8 mouse cellular contexts compared by ENCODE assay signal in the genomic region with DNA sequence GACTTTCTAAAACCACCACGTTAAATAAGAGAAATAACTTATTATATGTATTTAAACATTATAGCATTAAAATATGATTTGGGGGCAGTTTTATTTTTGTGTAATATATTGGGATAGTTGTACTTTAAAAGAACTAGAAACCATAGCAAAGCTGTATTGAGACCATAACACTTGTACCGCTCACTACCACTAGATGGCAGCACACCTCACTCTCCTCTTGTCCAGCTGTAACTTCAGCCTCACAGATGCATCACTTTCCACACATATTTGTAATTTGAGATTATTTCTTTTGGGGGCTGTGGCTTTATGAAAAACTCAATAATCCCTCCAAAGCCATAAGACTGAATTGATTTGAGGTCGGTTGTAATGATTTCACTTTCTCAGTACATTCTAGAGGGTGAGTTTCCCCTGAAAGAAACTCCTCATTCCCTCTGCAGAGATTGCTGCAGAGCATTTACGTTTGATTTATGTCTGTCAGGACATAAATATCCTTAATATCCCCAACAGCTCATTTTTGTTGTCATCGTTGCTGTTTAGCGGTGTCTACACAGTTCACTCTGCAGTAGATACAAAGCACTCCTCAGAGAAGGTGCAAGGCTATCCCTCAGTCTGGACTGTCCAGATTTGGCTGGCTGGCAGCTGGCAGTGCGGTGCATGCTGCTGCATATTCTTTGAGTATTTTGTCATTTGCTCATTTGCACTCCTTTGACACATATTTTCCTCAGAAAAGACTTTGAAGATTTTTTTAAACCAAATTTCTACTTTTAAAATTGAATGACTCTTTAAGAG.
DNase-seq lines count a peak whose midpoint lies in the region; ATAC-seq lines count a peak whose summit lies in the region.

No protein-coding gene starts in this region.

- H3K9ac ChIP-seq in heart, embryonic 11.5 days (ENCODE audit: low read depth, low read length) = no peak overlapping the region
- no peak overlapping the region for H3K9ac ChIP-seq in embryonic facial prominence, embryonic 11.5 days (replicated peaks; ENCODE audit: low read length)
- no peak overlapping the region for H3K9ac ChIP-seq in hindbrain, embryonic 11.5 days (ENCODE audit: low read depth, low read length)

- H3K4me1 ChIP-seq in heart, embryonic 11.5 days (ENCODE audit: control insufficient read depth, insufficient read depth, low read length) = no peaks in the 10 kb centered on the region
- no peaks in the 10 kb centered on the region for H3K4me1 ChIP-seq in embryonic facial prominence, embryonic 11.5 days (ENCODE audit: control insufficient read depth, insufficient read depth, low read length)
- H3K4me1 ChIP-seq in hindbrain, embryonic 11.5 days (replicated peaks; ENCODE audit: control insufficient read depth, insufficient read depth, low read length) = no peaks in the 10 kb centered on the region

- H3K27ac ChIP-seq in heart, embryonic 11.5 days (ENCODE audit: low read depth, low read length) = no peak overlapping the region
- no peak overlapping the region for H3K27ac ChIP-seq in embryonic facial prominence, embryonic 11.5 days (replicated peaks; ENCODE audit: low read depth, low read length)
- H3K27ac ChIP-seq in hindbrain, embryonic 11.5 days (ENCODE audit: low read depth, low read length) = no peak overlapping the region

- DNase-seq in heart, adult 18-20 months = peak; percentile 14 to 70
- peak; percentile 53 to 64 for DNase-seq in adrenal gland, postnatal 36 days
- DNase-seq in embryonic facial prominence, embryonic 11.5 days (ENCODE audit: low spot score) = peak; percentile 81
- peak; percentile 80 for DNase-seq in hindbrain, embryonic 11.5 days (ENCODE audit: low spot score)
- DNase-seq in layer of hippocampus, adult 8-10 months (ENCODE audit: low spot score in 2 of 2) = peak; percentile 15 to 77
- DNase-seq in lung, postnatal 10 days = peak; percentile 70
- peak; percentile 70 for DNase-seq in retina, postnatal 1 day

- H3K9me3 ChIP-seq in heart, embryonic 11.5 days (replicated peaks; ENCODE audit: control insufficient read depth, low read length) = no peaks in the 10 kb centered on the region
- H3K9me3 ChIP-seq in embryonic facial prominence, embryonic 11.5 days (replicated peaks; ENCODE audit: control insufficient read depth, low read length) = no peaks in the 10 kb centered on the region
- no peaks in the 10 kb centered on the region for H3K9me3 ChIP-seq in hindbrain, embryonic 11.5 days (ENCODE audit: control insufficient read depth, low read length)

- no peak overlapping the region for H3K4me3 ChIP-seq in heart, embryonic 11.5 days (ENCODE audit: low read depth, low read length)
- no peak overlapping the region for H3K4me3 ChIP-seq in embryonic facial prominence, embryonic 11.5 days (ENCODE audit: low read depth, low read length)
- H3K4me3 ChIP-seq in hindbrain, embryonic 11.5 days (ENCODE audit: low read depth, low read length) = no peak overlapping the region

- ATAC-seq in heart, embryonic 11.5 days (replicated peaks; ENCODE audit: insufficient number of reproducible peaks, low FRiP score, low TSS enrichment) = no peak
- no peak for ATAC-seq in embryonic facial prominence, embryonic 11.5 days (replicated peaks; ENCODE audit: insufficient number of reproducible peaks, low FRiP score, low TSS enrichment, low read depth)
- ATAC-seq in hindbrain, embryonic 11.5 days (ENCODE audit: low FRiP score) = peak; percentile 78

- no peaks in the 10 kb centered on the region for H3K36me3 ChIP-seq in heart, embryonic 11.5 days (ENCODE audit: control insufficient read depth, insufficient read depth, low read length)
- no peaks in the 10 kb centered on the region for H3K36me3 ChIP-seq in embryonic facial prominence, embryonic 11.5 days (replicated peaks; ENCODE audit: control insufficient read depth, insufficient read depth, low read depth, low read length)
- H3K36me3 ChIP-seq in hindbrain, embryonic 11.5 days (ENCODE audit: control insufficient read depth, insufficient read depth, low read length) = no peaks in the 10 kb centered on the region

- H3K4me2 ChIP-seq in heart, embryonic 11.5 days = no peak overlapping the region
- no peak overlapping the region for H3K4me2 ChIP-seq in embryonic facial prominence, embryonic 11.5 days (ENCODE audit: low read depth, low read length)
- no peak overlapping the region for H3K4me2 ChIP-seq in hindbrain, embryonic 11.5 days (replicated peaks; ENCODE audit: low read depth, low read length)

- H3K27me3 ChIP-seq in heart, embryonic 11.5 days (ENCODE audit: control insufficient read depth, insufficient read depth, low read length) = no peaks in the 10 kb centered on the region
- no peaks in the 10 kb centered on the region for H3K27me3 ChIP-seq in embryonic facial prominence, embryonic 11.5 days (ENCODE audit: control insufficient read depth, insufficient read depth, low read length)
- no peaks in the 10 kb centered on the region for H3K27me3 ChIP-seq in hindbrain, embryonic 11.5 days (ENCODE audit: control insufficient read depth, insufficient read depth, low read length)

- 36% methylated on average over 7 of the region's 7 CpGs for WGBS in heart, embryonic 11.5 days (ENCODE audit: insufficient replicate concordance)
- WGBS in embryonic facial prominence, embryonic 11.5 days = 47% methylated on average over 7 of the region's 7 CpGs
- 43% methylated on average over 7 of the region's 7 CpGs for WGBS in hindbrain, embryonic 11.5 days
